Mouse (Mus musculus) thymus, postnatal 14 days (tissue): ENCODE measurements around the gene Dnajc13.
A peak's percentile ranks its signal among the peaks of the same experiment; 100 is the strongest.

Source experiments
- DNase-seq: peaks from one replicate; pipeline ENCODE4 v3.0.0; 2021

The Dnajc13 gene

GRCm38 (mm10) chr9:104254408-104255180 lies 8.1 kb downstream of the Dnajc13 start:
- no peak for DNase-seq

DNA sequence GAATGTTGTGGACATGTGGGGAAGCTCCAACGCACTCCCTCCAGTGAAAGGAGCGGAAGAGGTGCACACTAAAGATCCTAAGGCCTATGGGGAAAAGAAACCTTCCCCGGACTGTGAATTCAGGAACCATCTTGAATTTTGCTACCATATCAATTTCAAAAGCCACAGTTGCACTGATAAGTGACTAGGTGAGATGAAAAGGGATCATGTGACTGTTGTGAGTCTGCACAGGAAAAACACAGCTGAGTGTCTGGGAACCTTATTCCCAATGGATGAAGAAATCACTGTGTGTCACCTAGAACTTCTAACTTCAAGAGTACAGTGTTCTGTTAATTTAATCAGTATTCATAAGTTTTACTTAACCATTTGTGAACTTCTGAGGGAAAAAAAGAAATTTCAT lies 10.1 kb downstream of the Dnajc13 start:
- DNase-seq, result no peak

GRCm38 (mm10) chr9:104251687-104252086 lies 11.0 kb downstream of the Dnajc13 start:
- no peak for DNase-seq

- DNase-seq, result no peak
Observed at GRCm38 (mm10) chr9:104251111-104251510, 11.6 kb downstream of the Dnajc13 start.

DNA sequence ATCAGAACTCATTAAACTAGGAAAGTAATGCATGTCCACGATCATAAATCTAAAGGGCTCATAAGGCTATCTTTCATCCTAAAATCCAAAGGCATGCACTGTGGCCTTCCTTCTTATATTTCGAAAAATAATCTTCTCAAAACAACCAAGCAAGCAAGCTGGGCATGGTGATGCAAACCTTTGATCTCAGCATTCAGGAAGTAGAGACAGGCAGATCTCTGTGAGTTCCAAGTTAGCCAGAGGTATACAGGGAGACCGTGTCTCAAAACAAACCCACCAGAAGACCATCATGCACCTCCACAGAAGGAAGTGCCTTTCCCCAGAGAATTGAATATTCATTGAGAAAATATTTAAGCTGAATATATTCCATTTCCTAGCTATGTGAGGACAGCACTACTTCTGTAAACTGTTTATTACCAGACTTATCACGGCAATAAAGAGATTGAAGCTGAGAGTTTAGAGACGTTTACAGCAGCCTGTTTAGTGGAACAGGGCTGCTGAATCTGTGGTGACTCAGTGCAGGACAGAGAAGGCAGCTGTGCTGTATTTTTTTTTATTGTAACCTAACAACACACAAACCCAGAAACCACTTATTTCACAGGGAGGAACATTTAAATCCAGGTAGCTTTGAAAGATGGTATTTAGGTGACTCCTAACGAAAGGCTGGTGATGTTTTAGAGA lies 15.3 kb downstream of the Dnajc13 start:
- DNase-seq, result no peak

- DNase-seq, result peak; percentile 65
Observed at GRCm38 (mm10) chr9:104243799-104244466, 18.8 kb downstream of the Dnajc13 start.

- no peak for DNase-seq
Observed at GRCm38 (mm10) chr9:104240146-104240545, 22.6 kb downstream of the Dnajc13 start.

GRCm38 (mm10) chr9:104239076-104239475 lies 23.7 kb downstream of the Dnajc13 start:
- no peak for DNase-seq

DNA sequence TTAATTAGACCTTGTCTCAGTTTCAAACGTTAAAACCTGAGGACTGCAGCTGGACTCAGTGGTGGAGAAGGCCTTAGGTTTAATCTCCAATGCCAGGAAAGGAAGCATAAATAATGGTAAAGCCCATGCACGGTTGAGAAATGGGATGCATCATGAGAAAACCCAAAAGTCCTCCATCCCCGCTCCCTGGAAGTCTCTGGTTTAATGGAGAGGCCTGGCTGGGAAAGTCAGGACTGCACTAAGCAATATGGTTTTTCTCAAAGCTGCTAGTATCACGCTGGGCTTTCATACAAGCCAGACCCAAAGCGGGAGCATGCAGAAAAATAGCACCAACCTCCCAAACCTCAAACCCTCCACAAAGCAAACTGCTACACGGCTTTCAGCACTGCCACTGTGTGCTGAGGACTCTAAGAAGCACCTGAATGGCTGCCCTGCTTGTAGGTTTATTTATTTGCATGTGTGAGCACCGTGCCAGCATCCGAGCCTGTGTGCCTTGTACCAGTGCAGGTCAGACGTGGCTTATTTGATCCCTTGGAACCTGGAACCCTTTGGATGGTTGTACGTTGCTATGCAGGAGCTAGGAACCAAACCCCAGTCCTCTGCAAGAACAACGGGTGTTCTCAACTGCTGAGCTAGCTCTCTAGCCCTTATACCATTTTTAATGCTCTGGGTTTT lies 26.3 kb downstream of the Dnajc13 start:
- no peak for DNase-seq

DNA sequence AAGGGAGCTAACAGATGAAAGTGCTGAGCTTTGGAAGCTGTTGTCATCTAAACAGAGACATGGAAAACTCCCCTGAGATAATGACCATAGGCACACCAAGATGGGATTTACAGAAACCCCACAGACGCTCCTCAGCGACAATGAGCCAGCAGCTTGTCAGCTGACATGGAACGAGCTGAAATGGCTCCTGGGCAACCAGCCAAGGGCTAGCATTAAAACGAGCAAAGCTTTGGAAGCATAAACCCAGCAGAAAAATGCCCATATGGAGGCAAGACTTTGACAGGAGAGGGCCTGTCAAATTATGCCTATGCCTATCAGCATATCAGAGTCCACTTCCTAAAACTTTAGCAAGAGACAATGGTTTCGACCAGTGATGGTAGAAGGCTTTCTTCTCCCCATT lies 27.0 kb downstream of the Dnajc13 start:
- no peak for DNase-seq

GRCm38 (mm10) chr9:104233815-104234214 lies 28.9 kb downstream of the Dnajc13 start:
- DNase-seq, result no peak

GRCm38 (mm10) chr9:104233060-104233459 lies 29.7 kb downstream of the Dnajc13 start:
- no peak for DNase-seq

GRCm38 (mm10) chr9:104232004-104232403 lies 30.7 kb downstream of the Dnajc13 start:
- no peak for DNase-seq

- no peak for DNase-seq
Observed at GRCm38 (mm10) chr9:104211402-104211801, 51.3 kb downstream of the Dnajc13 start.

GRCm38 (mm10) chr9:104203851-104204250 lies 58.9 kb downstream of the Dnajc13 start:
- peak; percentile 68 for DNase-seq

- no peak for DNase-seq
Observed at GRCm38 (mm10) chr9:104194528-104194927, 68.2 kb downstream of the Dnajc13 start.

DNA sequence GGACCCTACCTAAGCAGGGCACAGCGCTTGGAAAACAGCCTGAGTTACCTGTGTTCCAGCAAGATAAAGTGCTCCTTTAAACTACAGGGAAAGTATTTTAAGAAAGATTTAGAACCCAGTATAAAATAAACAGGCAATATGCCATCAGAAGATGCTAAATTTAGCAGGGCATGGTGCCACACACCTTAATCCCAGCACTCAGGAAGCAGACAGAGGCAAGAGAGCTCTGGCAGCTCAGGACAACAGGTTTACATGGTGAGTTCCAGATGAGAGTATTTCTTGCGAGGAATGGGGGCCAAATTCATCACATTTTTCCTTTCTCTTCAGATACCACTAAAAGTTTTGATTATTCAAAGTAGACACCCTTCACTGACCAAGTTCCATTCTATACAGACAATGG lies 68.8 kb downstream of the Dnajc13 start:
- DNase-seq, result no peak

DNA sequence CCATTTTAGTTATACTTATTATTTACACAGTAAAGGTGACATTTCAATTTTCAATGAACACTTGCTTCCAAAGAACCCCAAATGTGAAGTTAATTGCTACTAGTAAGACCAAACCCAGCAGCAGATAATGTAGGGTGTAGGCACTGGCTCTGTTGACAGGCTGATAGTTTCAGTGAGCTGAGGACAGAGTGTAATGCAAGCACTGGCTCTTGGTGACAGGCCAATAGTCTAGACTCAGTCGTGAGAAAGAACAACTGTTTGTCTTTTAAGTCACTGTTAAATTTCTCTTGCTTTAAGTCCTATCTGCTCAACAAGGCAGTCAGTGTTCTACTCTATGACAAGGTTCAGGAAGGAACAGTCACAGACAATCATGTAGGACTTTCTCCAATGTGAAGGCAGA lies 69.4 kb downstream of the Dnajc13 start:
- no peak for DNase-seq

DNA sequence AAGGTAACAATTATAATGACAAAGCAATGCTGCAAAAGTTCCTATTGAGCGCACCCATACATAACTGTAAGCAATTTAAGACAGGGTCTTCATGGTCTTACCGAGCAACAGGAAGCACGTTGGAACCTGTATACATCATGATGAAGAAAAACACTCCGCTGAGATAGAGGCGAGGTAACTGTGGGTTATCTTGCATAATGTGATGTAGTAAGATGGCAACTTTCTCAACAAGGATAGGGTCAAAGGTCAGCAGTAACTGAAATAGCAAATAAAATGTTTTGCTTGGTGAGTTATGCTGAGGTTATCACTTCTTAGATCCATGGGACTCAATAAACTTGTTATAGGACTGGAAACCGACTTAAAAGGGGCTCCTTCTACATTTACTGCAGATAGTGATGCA lies 70.2 kb downstream of the Dnajc13 start:
- no peak for DNase-seq

- DNase-seq, result no peak
Observed at GRCm38 (mm10) chr9:104189657-104190056, 73.1 kb downstream of the Dnajc13 start.

- DNase-seq, result no peak
Observed at GRCm38 (mm10) chr9:104188704-104189103, 74.0 kb downstream of the Dnajc13 start.

GRCm38 (mm10) chr9:104187028-104187427 lies 75.7 kb downstream of the Dnajc13 start:
- DNase-seq, result no peak

DNA sequence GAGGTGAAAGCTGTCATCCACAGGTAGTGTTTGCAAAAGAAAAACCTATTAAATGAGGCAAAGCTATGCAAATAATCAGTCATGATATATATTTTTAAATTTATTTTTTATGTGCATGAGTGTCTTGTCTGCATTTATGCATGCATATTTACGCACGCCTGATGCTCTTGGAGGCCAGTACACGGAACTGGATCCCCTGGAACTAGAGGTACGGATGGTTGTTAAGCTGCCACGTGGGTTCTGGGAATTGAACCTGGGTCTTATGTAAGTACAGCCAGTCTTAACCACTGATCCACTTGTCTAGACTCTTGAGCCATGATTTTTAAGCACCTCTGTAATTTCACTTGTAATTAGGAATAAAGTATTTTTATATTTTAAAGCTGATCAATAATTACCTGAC lies 79.5 kb downstream of the Dnajc13 start:
- DNase-seq, result no peak
